Mouse (Mus musculus) NIH3T3 (cell line): ENCODE measurements at regions not wholly inside any gene's neighbourhood (a gene's known extent, or its start where the extent isn't known, plus 50 kb on each side); places are given as distances from the start of the nearest gene placed in this dataset.

ENCODE experiments used
- DNase-seq: peaks from one replicate; pipeline ENCODE4 v3.0.0-alpha.2; 2012; ENCODE audit warnings: low read depth

GRCm38 (mm10) chr14:100352961-100353452, 68.5 kb upstream of the Klf12 start:
- DNase-seq = no peak

DNA sequence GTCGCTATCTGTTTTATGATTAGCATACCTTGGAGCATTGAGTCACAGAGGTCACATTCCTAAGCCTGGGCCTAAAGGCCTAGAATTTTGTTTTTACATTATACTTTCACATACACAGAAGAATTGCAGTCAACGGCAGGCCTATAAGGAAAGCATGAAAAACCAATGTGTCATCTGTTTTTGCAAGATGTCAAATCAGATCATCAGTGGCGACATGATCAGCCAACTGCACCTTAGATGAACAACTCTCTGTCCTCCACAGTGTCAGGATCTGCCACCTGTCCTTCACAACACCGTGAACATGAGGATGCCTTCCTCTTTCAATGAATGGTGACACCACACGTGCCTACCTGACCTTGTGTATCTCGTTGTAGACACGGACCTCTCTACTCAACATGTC, 66.5 kb upstream of the Klf12 start:
- DNase-seq = no peak

DNA sequence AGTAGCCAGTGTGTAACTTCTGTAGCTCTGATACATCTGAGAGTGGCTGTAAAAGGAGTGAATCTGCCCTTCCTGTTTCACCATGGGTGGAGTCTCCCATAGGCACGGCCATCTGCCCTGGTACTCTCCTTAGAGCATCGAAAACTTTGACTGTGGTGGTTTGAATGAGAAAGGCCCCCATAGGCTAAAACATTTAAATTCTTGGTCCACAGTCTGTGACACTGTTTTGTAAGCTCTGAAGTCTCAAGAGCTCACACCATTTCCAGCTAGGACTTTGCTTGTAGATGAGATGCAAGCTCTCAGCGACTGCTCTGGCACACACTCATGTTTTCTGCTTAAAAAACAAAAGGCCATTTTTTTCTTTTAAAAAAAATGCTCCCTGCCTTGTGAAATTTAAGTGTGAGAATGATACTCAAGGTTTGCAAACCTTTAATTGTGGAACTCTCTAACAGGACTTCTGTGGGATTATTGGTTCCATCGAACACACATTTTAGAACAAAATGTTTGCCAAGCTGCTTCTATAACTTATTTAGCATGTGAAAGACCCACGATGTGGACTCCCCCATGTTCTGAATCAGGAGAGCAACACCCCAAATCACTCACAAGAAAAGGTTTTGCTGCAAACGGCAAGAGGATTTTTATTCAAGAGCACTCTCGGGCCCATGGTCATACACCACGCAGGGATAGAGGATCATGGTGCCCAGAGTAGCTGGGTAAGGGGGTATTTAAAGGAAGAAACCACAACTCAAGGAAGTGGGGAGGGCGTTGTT, 65.7 kb upstream of the Klf12 start:
- no peak for DNase-seq

DNA sequence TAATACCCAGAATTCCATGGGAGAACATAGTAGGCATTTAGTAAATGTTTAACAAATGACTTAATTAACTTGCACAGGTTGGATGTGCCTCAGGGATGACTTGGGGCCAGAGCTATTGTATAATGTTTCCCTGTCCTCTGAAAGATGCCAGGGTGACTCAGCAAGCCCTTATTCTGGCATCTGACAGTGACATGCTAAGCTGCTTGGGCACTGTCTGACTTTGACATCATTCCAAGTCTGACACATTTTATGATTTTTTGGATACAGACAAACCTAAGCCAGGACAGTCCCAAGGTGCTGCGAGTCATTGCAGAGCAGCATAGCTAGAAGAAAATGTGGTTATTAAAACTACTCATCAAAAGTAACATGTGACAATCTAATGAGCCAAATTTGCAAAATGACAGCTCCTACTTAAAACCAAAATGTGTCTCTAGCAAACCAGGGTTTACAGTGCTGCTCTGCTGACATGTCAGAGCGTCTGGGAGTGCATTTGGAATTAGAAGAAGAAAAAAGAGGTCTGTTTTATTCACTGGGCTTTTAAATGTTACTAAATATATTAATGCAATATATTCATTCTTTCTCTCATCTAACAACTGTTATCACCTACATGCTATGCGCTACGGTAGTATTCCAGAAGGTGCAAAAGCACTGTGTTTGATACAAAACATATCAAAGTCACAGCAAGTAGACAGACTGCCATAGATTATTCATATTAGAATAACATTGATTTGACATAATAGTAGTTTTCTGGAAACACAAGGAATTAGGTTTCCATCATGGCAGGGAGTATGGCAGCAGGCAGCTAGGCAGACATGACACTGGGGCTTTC, 64.1 kb upstream of the Klf12 start:
- DNase-seq = peak; percentile 15

GRCm38 (mm10) chr14:100336926-100337325, 52.4 kb upstream of the Klf12 start:
- DNase-seq = no peak
